Mouse (Mus musculus): ENCODE results near the gene Shank2.
A peak's percentile ranks its signal among the peaks of the same experiment; 100 is the strongest.

The Shank2 gene

DNA sequence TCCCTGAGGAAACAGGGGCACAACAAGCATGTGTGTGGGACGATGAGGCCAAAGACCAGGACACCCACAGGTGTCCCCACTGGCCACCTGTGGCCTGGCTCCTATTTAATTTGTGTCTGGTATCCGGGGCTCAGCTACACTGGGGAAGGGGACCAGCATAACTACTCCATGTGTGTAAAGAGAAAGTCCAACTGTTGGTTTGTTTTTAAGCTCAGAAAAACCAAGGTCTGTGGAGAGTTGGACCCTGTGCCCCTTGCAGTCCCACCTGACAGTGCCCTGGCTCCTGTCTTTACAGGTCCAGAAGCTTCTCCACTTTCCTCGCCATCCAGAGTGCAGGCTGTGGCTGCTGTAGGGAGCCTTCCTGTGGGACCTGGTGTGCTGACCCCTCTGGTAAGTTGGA is at the start of gene Shank2:
Gene Shank2 (plus strand): TSS at position 301 of the 400 bp plus-strand sequence.
- no peak for DNase-seq (ENCODE audit: inconsistent ontology term)

DNA sequence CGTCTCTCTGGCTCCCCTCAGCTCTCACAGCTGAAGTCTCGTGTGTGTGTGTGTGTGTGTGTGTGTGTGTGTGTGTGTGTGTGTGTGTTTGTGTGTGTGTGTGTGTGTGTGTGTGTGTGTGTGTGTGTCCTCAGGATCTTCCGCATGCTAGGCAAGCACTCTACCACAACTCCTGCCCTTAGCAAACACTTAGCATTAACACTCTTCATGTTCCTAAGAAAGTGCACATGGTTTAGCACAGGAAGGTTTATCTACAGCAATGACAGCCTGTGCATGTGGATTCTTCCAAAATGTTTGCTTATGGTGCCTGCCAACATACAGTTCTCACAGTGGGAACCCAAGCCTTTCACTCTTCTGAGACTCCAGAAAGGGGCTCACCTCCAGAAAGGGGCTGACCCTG is 49.6 kb upstream of the Shank2 start:
- no peak for DNase-seq (ENCODE audit: inconsistent ontology term)

DNA sequence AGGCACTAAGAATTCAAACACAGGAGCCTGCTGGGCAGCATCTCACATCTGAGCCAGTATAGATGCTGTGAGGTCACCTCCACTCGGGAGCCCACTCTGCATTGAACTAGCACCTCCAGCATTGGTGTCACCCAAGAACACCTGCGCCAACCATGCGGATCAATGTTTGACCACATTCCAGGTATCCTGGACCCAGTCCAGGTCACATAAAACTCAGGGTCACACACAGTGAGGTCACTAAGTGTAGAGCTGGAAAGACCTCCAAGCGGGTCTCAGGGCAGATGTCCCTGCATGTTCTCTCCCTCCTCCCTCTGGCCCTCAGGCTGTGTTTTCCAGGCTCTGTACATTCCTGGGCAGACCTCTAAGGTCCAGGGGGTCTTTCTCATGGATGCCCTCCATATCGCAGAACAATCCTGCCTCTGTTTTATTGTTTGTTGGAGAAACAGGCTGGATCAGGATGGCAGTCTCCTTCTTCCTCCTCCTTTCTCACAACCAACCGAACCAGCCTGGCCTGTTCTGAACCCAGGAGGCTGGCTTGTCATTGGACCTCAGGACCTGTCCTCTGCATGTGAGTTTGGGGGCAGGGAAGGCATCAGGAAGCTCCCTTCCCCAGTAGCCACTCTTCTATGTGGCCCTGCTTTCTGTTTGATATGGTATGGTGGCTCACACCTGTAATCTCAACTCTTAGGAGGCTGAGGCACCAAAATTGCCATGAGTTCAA is 45.0 kb upstream of the Shank2 start:
- no peak for DNase-seq (ENCODE audit: inconsistent ontology term)

DNA sequence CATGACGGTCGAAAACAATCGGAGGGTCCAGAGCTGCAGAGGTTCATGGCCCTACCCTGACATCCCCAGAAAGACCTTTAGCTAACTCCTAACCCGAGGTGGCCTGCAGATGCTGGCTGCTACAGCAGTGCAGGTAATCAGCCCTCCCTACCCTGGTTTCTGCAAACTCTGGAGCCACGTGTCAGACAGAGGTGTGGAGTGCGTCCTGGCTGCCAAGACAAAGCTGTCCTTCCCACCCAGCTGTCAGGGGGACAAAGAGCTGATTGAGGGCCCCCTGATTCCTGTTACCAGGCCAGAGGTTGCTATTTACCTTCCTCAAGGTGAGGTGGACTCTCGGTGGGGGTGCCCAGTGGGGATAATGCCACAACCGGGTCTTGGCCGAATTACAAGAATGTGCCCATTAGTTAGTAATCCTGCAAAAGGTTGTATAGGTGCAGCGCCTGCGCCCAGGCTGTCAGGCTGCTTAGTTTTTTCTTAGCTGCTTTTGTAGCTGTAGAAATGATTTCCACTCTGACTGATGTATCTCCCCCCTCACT is 43.6 kb upstream of the Shank2 start:
- DNase-seq (ENCODE audit: inconsistent ontology term), result no peak

DNA sequence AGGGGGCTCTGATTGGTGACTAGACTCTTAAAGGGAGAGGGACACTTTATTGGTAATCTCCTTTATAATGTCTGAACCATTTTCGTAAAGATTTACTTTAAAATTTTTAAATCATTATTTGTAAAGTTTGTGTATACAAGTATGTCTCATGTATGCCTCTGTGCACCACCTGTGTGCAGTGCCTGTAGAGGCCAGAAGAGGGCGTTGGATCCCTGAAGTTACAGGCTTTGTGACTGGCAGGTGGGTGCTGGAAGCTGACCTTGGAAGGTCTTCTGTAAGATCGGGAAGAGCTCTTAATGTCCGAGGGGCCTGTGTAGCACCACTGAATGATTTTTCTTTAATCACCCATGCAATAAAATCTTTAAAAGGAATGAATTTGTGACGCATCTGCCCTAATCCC is 37.9 kb upstream of the Shank2 start:
- no peak for DNase-seq (ENCODE audit: inconsistent ontology term)

DNA sequence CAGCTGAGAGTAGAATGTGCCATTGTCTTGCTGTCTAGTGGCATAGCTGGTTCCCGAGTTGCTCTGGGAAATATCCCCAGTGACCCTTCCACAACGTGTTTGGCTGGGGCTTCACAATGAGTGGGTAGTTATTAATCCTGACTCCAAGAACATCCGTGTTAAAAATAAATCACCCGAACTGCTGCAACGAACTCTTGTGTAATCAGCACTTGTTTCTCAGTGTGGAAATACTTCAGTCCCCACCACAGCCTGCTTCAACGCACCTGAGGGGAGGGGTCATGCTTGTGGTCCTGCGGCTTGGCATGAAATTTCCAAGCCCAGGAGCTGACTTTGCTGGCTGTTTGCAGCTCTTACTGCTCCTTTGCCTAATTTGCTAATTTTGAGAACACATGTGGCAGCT is 35.1 kb upstream of the Shank2 start:
- no peak for DNase-seq (ENCODE audit: inconsistent ontology term)

DNA sequence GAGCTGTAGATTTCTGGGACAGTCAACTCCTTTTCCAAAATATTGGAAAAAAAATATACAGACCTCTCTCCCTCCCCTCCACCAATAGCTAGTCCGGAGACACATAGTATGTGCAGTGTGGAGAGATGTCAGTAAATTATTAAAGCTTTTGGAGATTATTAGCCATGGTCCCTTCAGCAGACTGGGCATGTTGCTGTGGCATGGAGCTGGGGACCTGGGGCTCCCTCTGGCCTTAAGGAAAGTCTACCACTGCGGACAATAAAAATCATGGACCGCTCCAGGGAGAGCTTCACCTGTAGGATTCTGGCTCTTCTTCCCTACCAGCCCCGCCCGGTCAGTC is 24.3 kb upstream of the Shank2 start:
- DNase-seq (ENCODE audit: inconsistent ontology term), result no peak

DNA sequence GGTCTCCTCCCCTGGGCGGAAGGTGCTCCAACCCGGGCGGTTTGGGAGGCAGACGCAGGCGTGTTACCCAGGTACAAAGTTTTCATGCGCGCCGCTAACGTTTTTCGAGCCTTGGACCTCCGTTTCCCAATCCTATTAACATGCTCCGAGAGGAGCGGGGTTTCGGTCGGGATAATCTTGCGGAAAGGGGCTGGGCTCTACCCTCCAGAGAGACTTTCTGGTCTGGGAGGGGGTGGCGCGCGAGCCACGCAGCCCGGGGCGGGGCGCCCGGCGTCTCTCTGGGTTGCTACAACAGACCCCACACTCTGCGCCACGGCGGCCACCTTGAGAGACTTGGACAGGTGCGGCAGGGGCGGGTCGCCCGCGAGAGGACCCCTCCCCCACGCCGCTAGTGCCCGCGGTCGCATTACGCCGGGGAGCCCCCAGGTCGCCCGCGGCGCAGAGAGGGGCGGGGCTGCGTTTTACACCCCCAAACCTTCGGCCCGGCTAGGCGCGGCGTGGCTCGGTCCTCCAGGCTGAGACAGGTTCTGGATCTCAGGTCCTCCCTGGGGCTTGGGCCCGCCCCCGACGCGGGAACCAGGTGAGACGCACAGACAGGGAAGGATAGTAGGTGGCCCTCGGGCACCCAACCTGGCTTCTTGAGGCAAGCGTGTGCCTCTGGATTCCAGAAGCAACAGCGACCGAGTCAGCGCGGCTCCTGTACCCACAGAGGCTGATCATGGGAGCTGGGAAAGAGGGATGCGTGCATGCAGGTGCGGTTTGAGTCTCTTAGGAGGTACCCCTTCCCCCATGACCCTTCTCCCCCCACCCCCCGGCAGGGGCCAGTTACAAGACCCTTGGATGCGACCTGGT is 23.7 kb upstream of the Shank2 start:
- peak; percentile 20 for DNase-seq (ENCODE audit: inconsistent ontology term)

DNA sequence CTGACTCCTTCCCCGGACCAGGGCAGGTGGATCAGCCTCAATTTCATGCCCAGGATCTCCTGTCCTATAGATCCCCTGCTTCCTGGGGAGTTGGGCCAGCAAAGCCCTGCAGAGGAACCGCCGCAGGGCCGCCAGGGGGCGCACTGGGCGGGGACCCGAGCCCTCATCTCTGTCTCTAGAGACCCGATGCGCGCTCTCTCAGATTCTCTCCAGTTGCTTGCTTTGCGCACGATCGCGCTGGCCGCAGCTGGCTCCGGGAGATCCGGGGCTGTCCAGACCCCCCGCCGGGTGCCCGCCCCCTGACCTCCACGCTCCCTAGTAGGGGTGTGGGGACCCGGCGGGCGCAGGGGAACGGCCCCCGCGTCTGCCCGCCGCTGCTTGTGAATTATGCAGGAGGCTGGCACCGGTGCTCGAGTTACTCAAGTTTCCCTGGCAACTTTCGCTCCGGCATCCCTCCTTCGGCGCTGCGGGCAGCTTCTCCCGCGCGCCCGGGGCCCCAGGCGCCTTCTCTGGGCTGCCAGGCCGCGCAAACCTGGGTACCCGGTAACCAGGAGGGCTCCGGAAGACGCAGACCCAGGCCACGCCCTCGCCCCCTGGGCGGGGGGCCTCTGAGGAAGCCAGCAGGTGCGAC is 22.9 kb upstream of the Shank2 start:
- DNase-seq (ENCODE audit: inconsistent ontology term), result peak; percentile 87

DNA sequence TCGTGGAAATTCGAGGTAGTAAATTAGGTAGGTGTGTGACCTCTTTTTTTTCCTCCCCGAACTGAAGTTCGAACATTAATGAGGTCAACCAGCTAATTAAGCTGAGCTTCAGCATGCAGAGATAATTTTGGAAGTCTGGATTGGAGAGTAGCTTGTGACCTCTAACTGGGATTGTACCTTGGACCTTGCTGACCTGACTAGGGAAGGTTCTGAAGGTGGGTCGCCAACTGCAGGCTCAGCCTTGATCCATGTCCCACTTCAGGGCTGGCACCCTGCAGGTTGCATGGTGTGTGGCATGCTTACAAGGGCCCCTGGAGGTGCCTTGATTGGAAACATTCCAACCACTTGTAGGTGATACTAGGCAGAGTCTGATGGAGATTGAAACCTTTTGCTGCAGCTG is 21.7 kb upstream of the Shank2 start:
- no peak for DNase-seq (ENCODE audit: inconsistent ontology term)

DNA sequence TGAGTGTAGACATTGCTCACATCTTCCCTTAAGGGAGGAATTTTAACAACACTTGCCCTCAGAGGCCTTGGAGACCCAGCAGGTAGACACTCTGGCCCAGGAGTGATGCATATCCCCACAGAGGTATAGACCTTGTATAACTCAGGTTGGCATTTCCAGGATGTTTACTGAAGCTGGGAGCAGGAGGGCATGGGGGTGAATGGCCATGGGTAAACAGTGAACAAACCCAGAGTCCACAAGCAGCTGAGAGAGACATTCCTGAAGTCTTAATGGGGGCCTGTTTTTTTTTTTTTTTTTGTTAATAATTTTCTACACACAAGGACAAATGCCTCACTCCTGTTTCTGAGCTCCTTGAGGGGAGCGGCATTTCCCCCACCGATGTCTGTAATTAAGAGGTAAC is 15.4 kb upstream of the Shank2 start:
- DNase-seq (ENCODE audit: inconsistent ontology term), result no peak

DNA sequence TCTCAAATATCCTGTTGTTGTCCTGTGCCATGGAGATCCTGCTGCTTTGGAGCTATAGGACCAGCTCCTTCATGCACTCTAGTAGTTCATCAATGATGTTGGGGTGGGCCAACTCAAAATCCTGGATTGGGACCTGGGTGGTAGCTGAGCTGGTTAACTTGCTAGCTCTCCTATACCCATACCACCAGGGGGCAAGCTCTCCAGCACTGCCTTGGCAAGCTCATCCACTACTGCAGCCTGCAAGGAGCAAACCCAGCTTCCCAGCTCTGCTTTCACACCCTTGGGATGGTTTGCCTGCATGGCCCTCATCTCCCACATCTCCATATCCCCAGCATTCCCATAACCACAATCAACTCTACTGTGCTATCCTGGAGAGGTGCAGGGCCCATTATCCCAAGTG is 10.6 kb upstream of the Shank2 start:
- no peak for DNase-seq (ENCODE audit: inconsistent ontology term)

DNA sequence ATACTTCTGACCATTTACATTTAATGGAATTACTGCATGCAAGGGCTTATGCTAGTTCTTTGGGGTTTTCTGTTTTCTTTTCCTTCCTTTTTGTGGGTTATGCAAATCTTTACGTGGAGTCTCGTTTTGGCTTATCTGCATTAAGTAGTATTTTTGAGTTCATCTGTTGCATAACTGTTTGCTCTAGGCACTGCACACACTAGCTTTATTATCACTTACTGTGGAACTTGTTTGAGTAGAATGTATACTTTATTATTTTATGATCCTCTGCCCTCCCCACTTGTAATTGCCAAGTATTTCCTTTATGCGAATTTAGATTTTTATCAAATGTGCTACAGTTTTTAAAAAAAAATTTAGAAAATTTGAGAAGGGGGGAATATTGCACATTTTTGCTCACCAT is 2.7 kb upstream of the Shank2 start:
- no peak for DNase-seq (ENCODE audit: inconsistent ontology term)

DNA sequence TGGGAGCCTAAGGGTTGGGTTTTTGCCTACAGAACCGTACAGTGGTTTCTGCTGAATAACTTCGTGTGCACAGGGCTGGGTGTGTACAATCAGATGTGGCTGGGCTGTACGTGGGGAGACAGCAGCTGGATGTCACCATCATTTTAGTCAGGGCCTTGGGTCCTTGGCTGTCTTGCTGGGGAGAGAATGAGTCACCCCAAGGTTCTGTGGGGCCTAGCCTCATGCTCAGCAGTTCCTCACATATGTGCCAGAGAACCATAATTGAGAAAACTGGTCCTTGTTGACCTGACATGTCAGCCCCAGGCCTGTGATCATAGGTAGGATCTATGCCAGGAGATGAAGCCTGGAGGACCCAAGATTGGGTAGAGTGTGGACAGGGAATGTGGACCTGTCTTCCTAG is 1.7 kb downstream of the Shank2 start:
- no peak for DNase-seq (ENCODE audit: inconsistent ontology term)

DNA sequence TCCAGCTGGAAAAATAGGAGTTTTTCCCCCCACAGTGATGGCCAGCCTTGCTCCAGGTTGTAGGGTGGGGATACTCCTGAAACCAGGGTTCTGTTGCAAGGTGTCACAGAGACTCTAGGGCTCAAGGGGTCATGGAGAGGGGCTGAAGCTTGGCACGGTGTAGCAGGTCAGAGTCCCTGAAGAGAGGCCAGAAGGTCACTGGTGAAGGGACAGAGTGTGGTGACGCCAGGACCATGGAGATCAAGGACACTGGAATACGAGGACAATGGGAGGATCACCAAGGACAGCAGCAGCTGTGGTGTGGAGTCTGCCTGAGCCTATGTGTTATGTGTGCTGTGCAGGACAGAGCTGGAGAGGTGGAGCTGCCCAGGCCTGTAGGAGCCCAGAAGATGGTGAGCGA is 6.4 kb downstream of the Shank2 start:
- DNase-seq (ENCODE audit: inconsistent ontology term), result no peak

DNA sequence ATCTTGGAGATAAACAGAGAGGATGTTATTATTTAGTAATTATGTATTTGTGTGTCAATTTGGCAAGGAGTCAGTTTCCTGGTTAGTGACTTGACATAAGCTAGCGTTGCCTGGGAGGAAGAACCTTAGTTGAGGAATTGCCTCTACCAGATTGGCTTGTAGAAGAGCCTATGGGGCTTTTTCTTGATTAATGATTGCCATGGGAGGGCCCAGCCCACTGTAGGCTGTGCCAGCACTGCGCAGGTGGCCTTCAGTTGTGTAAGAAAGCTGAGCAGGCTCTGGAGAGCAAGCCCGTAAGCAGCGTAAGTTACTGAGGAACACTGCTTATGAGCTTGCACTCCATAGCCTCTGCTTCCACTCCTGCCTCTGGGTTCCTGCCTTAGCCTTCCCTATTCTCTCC is 7.3 kb downstream of the Shank2 start:
- DNase-seq (ENCODE audit: inconsistent ontology term), result no peak

DNA sequence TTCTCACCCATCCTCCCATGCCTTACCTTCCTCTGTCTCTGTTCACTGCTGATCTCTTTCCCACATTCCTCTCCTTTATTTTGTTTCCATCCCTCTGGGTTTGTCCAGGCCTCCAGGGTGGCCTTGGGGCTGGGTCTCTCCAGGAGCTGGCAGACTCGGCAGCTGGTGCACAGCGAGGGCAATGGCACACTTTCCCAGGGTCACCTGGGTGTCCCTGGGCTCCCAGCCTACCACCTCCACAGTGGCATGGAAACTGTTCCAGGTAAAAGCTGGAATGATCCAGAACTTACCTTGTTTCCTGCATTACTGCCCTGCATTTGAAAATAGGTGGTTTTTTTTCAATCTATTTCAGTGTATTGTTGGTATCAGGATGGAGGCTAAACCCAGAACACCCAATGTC is 12.8 kb downstream of the Shank2 start:
- DNase-seq (ENCODE audit: inconsistent ontology term), result no peak

DNA sequence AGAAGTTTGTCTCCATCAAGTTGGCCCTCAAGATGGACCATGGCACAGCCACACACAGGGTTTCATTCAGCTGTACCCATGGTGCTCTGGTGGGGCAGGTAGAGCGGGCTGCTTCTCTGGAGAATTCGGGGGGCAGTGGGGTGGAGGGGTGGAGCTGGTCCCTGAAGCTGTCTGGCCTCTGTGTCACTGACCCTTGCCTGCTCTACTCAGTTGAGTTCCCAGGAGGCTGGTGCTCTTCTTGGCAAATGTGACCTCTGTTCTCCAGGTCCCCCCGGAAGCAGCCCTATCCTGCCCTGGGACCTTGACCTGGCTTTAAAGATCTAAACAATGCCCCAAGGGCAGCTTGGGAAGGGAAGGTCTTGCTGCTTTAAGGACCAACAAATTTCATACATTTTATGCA is 20.1 kb downstream of the Shank2 start:
- no peak for DNase-seq (ENCODE audit: inconsistent ontology term)

DNA sequence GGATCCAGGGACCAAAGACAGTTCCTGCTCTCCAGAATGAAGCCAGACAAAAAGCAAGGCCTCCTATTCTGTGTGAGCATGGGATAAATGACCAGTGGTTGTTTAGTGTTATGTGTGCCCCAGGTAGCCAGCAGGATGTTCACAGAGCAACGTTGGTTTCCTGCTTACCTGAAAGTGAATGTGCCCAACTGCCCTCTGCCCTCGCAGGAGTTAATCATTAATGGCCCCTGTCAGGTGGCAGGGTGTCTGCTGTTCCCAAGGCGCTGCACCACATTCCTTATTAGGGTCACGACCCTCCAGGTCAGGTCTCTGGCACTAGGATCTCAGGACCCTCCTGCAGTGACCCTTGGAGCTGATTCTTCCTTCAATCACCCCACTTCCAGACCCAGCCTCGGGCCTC is 21.0 kb downstream of the Shank2 start:
- DNase-seq (ENCODE audit: inconsistent ontology term), result no peak

DNA sequence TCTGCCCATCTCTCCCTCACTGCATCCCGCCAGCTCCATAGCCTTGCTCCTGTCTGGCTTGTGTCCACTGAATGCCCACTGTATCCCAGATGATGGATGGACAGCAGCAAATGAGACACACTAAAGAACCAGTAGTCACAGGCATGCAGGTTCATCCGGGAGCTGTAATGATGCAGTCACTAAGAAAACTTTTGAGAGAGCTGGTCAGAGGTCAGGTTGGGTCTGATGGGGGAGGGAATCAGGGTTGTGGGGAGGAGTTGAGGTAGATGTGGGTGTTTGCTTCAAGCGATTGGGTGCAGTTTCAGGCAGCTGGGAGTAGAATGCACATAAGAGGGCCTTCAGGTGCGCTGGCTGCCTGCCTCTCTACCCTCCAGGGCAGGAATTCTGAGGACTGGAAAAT is 21.8 kb downstream of the Shank2 start:
- no peak for DNase-seq (ENCODE audit: inconsistent ontology term)

DNA sequence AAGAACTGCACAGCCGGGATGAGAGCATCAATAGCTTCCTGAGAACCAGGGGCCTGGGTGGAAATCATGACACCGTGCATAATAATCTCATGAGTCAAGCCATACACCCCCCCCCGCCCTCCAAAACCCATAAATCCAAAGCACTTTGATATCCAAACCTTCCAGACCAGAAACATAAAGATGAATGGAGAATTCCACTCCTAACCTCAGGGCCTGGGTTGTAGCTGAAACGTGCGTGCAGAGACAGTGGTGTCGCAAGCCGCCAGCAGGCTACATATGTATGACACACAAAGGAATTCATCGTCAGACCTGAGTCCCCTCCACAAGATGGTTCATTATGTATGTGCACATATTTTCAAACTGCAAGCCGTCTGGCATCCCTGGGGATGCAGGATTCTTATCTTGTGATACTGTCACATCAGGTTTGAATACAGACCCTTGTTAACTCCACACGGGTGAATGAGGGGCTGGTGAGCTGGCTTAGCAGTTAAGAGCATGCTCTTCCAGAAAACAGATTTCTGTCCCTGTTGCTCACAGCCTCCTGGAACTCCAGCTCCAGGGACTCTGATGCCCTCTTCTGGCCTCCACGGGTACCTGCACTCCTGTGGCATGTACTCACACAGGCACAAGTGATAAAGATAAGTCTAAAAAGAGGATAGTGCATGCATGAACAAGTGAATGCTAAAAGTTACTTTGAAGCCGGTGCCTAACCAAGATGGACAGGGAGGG is 24.5 kb downstream of the Shank2 start:
- DNase-seq (ENCODE audit: inconsistent ontology term), result peak; percentile 35

DNA sequence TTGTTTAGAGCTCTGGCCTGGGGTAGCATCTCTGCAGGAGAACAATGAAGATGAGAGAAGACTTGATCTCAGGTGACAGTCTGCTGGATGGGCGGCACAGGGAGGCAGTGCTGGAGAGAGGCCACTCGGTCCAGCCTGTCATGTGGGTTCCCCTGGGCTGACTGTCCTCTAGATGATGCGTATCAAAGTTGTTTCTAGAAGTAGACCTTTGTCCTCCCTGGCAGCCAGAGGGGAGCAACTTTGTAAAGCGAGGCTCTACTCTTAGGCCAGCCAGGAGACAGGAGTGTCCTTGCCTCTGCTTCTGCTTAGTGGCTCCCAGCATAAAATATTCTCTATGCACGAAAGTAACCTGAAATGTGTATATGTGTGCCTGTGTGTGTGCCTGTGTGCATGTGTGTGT is 27.5 kb downstream of the Shank2 start:
- no peak for DNase-seq (ENCODE audit: inconsistent ontology term)
